Mouse (Mus musculus): ENCODE results near the gene Zfp385c. TPM values are rescaled to one million over a fixed set of nuclear protein-coding genes. Genes with fewer than 3 reads are reported as not detected.
"Not testable (repeated sequence)": the region's sequence is repeated elsewhere in the genome, so short reads cannot be mapped to it uniquely, and the experiment has no call there.

Gene Zfp385c
- polyA plus RNA-seq, 1 experiment from 2014 or later = 0.26 TPM

- Histone ChIP-seq H3K4me3 (no peak overlapping the region), H3K9me3 (no peaks in the 10 kb centered on the region), H3K36me3 (no peaks in the 10 kb centered on the region), H3K27ac (no peak overlapping the region), H3K4me1 (replicated peaks) (peaks cover 13% of the 10 kb centered on the region), H3K27me3 (ENCODE audit: insufficient read depth, poor library complexity, severe bottlenecking) (peaks cover 38% of the 10 kb centered on the region)
- WGBS = 86% methylated on average over 2 of the region's 2 CpGs
- DNase-seq (ENCODE audit: low spot score) = no peak
These were observed 20.3 kb downstream of the Zfp385c start for GRCm38 (mm10) chr11:100671956-100672355.

GRCm38 (mm10) chr11:100671049-100671448, 21.2 kb downstream of the Zfp385c start:
- no peaks in the 10 kb centered on the region for H3K36me3 ChIP-seq
- no peak overlapping the region for H3K4me3 ChIP-seq
- H3K9me3 ChIP-seq = no peaks in the 10 kb centered on the region
- H3K27me3 ChIP-seq (ENCODE audit: insufficient read depth, poor library complexity, severe bottlenecking) = peaks cover 38% of the 10 kb centered on the region
- 85% methylated on average over 1 of the region's 1 CpGs for WGBS
- H3K4me1 ChIP-seq (replicated peaks) = peaks cover 13% of the 10 kb centered on the region
- no peak for DNase-seq (ENCODE audit: low spot score)
- H3K27ac ChIP-seq = no peak overlapping the region

GRCm38 (mm10) chr11:100659806-100660205, 32.4 kb downstream of the Zfp385c start:
- DNase-seq (ENCODE audit: low spot score) = no peak
- Histone ChIP-seq H3K27ac (no peak overlapping the region), H3K36me3 (no peaks in the 10 kb centered on the region), H3K4me3 (no peak overlapping the region), H3K4me1 (replicated peaks) (peaks cover 18% of the 10 kb centered on the region), H3K27me3 (ENCODE audit: insufficient read depth, poor library complexity, severe bottlenecking) (0 out of 2 replicates have a peak, but pooled peaks cover 5% of the 10 kb centered on the region), H3K9me3 (no peaks in the 10 kb centered on the region)
- WGBS = 77% methylated on average over 10 of the region's 10 CpGs

- H3K27ac ChIP-seq = peak overlapping the region; percentile 64; the same call in 1 of the 2 replicates
- 9% methylated on average over 6 of the region's 6 CpGs for WGBS
- DNase-seq (ENCODE audit: low spot score) = peak; percentile 27
These were observed 35.8 kb downstream of the Zfp385c start for GRCm38 (mm10) chr11:100656458-100656857.

GRCm38 (mm10) chr11:100655589-100655988, 36.7 kb downstream of the Zfp385c start:
- WGBS = 58% methylated on average over 3 of the region's 3 CpGs
- peaks cover 26% of the 10 kb centered on the region for H3K27me3 ChIP-seq (ENCODE audit: insufficient read depth, poor library complexity, severe bottlenecking)
- not testable (repeated sequence) for H3K36me3 ChIP-seq; H3K9me3 ChIP-seq; H3K27ac ChIP-seq; DNase-seq (ENCODE audit: low spot score); H3K4me3 ChIP-seq
- H3K4me1 ChIP-seq (replicated peaks) = peaks cover 21% of the 10 kb centered on the region

More at GRCm38 (mm10) chr11:100656458-100656857, 35.8 kb downstream of the Zfp385c start:
- 0 out of 2 replicates have a peak overlapping the region, but pooled peaks have one; percentile 6 for H3K4me3 ChIP-seq
- peaks cover 18% of the 10 kb centered on the region for H3K27me3 ChIP-seq (ENCODE audit: insufficient read depth, poor library complexity, severe bottlenecking)
- peaks cover 21% of the 10 kb centered on the region for H3K4me1 ChIP-seq (replicated peaks)
- H3K9me3 ChIP-seq = no peaks in the 10 kb centered on the region
- H3K36me3 ChIP-seq = no peaks in the 10 kb centered on the region

- Histone ChIP-seq H3K27me3 (ENCODE audit: insufficient read depth, poor library complexity, severe bottlenecking) (peaks cover 48% of the 10 kb centered on the region), H3K36me3 (no peaks in the 10 kb centered on the region), H3K9me3 (no peaks in the 10 kb centered on the region), H3K4me1 (replicated peaks) (peaks cover 17% of the 10 kb centered on the region), H3K27ac (no peak overlapping the region), H3K4me3 (no peak overlapping the region)
- no peak for DNase-seq (ENCODE audit: low spot score)
- WGBS = 24% methylated on average over 3 of the region's 3 CpGs
These were observed 40.5 kb downstream of the Zfp385c start for GRCm38 (mm10) chr11:100651748-100652147.

GRCm38 (mm10) chr11:100651205-100651604, 41.0 kb downstream of the Zfp385c start:
- no peaks in the 10 kb centered on the region for H3K36me3 ChIP-seq

GRCm38 (mm10) chr11:100648405-100648804, 43.9 kb downstream of the Zfp385c start:
- Histone ChIP-seq H3K4me3 (no peak overlapping the region), H3K36me3 (no peaks in the 10 kb centered on the region), H3K9me3 (no peaks in the 10 kb centered on the region), H3K27me3 (ENCODE audit: insufficient read depth, poor library complexity, severe bottlenecking) (peaks cover 52% of the 10 kb centered on the region), H3K4me1 (replicated peaks) (0 out of 2 replicates have a peak, but pooled peaks cover 8% of the 10 kb centered on the region), H3K27ac (no peak overlapping the region)
- DNase-seq (ENCODE audit: low spot score) = no peak
- 89% methylated on average over 8 of the region's 8 CpGs for WGBS

More at GRCm38 (mm10) chr11:100651205-100651604, 41.0 kb downstream of the Zfp385c start:
- 20% methylated on average over 8 of the region's 8 CpGs for WGBS
- no peak overlapping the region for H3K4me3 ChIP-seq
- peaks cover 48% of the 10 kb centered on the region for H3K27me3 ChIP-seq (ENCODE audit: insufficient read depth, poor library complexity, severe bottlenecking)
- no peak overlapping the region for H3K27ac ChIP-seq
- H3K9me3 ChIP-seq = no peaks in the 10 kb centered on the region
- DNase-seq (ENCODE audit: low spot score) = no peak
- H3K4me1 ChIP-seq (replicated peaks) = peaks cover 11% of the 10 kb centered on the region

- H3K27me3 ChIP-seq (ENCODE audit: insufficient read depth, poor library complexity, severe bottlenecking) = peaks cover 46% of the 10 kb centered on the region
- 21% methylated on average over 1 of the region's 1 CpGs for WGBS
- no peak overlapping the region for H3K27ac ChIP-seq
- no peaks in the 10 kb centered on the region for H3K9me3 ChIP-seq
- H3K4me3 ChIP-seq = no peak overlapping the region
- 0 out of 2 replicates have a peak, but pooled peaks cover 8% of the 10 kb centered on the region for H3K4me1 ChIP-seq (replicated peaks)
- no peaks in the 10 kb centered on the region for H3K36me3 ChIP-seq
- peak; percentile 59 for DNase-seq (ENCODE audit: low spot score)
These were observed 46.0 kb downstream of the Zfp385c start for GRCm38 (mm10) chr11:100646265-100646664.

- H3K27ac ChIP-seq = no peak overlapping the region
- peaks cover 46% of the 10 kb centered on the region for H3K27me3 ChIP-seq (ENCODE audit: insufficient read depth, poor library complexity, severe bottlenecking)
These were observed 48.4 kb downstream of the Zfp385c start for GRCm38 (mm10) chr11:100643612-100644575.

GRCm38 (mm10) chr11:100640159-100640906, 51.9 kb downstream of the Zfp385c start:
- no peaks in the 10 kb centered on the region for H3K36me3 ChIP-seq
- WGBS = 8% methylated on average over 52 of the region's 52 CpGs
- peaks cover 15% of the 10 kb centered on the region for H3K4me1 ChIP-seq (replicated peaks)
- peak; percentile 68 for DNase-seq (ENCODE audit: low spot score)
- H3K9me3 ChIP-seq = no peaks in the 10 kb centered on the region
- peak overlapping the region; percentile 13; the same call in 1 of the 2 replicates for H3K27ac ChIP-seq
- peaks cover 50% of the 10 kb centered on the region for H3K27me3 ChIP-seq (ENCODE audit: insufficient read depth, poor library complexity, severe bottlenecking)
- peak overlapping the region; percentile 49 for H3K4me3 ChIP-seq

More at GRCm38 (mm10) chr11:100643612-100644575, 48.4 kb downstream of the Zfp385c start:
- no peak for DNase-seq (ENCODE audit: low spot score)
- 72% methylated on average over 15 of the region's 15 CpGs for WGBS
- Histone ChIP-seq H3K36me3 (no peaks in the 10 kb centered on the region), H3K9me3 (no peaks in the 10 kb centered on the region), H3K4me3 (no peak overlapping the region), H3K4me1 (replicated peaks) (peaks cover 15% of the 10 kb centered on the region)

GRCm38 (mm10) chr11:100634530-100634929, 57.7 kb downstream of the Zfp385c start:
- Histone ChIP-seq H3K27ac (no peak overlapping the region), H3K4me3 (no peak overlapping the region), H3K36me3 (no peaks in the 10 kb centered on the region), H3K4me1 (replicated peaks) (peaks cover 7% of the 10 kb centered on the region), H3K27me3 (ENCODE audit: insufficient read depth, poor library complexity, severe bottlenecking) (peaks cover 19% of the 10 kb centered on the region), H3K9me3 (no peaks in the 10 kb centered on the region)
- 78% methylated on average over 7 of the region's 7 CpGs for WGBS
- DNase-seq (ENCODE audit: low spot score) = no peak

Measured in hindbrain, embryonic 10.5 days (tissue).